Mouse (Mus musculus) gastrocnemius, postnatal 14 days (tissue): Measurements from ENCODE around the gene Top2a. TPM values are rescaled to one million over a fixed set of nuclear protein-coding genes. Genes with fewer than 3 reads are reported as not detected.

Source experiments
- DNase-seq: peaks from one replicate; pipeline ENCODE4 v3.0.0; 2021; ENCODE audit warnings: mixed read lengths
- intact Hi-C: fragments of 180-260 bp; cut with DNase I; formaldehyde crosslinking; loops from one replicate; pipeline ENCODE4 v1.15.1; 2025; ENCODE audit warnings: low total_unique reads
- long read RNA-seq, 2 experiments: library from polyadenylated mRNA; stranded (forward); transcript quantifications; one replicate each; pipeline ENCODE4 v2.0.0; 2021
- total RNA-seq, 2 experiments: library from RNA; stranded (reverse); gene quantifications; 2 replicates each; pipeline ENCODE4 v1.2.3; 2021

The Top2a gene
- 10 to 100 TPM; 13.8 to 16.9 TPM for total RNA-seq
- long read RNA-seq, experiment 1, full-length matches to known transcripts: 2 of 3 reads
- long read RNA-seq, experiment 1, partial matches to known transcripts: 0 of 3 reads
- long read RNA-seq, experiment 1, other reads (novel, unspliced or antisense): 1 of 3 reads
- long read RNA-seq, experiment 2, full-length matches to known transcripts: 2 of 5 reads
- long read RNA-seq, experiment 2, partial matches to known transcripts: 0 of 5 reads
- long read RNA-seq, experiment 2, other reads (novel, unspliced or antisense): 3 of 5 reads

- peak; percentile 59 for DNase-seq
- intact Hi-C loops: no loop called here
These were observed at the start of gene Top2a for GRCm38 (mm10) chr11:99023500-99024467. Gene Top2a (minus strand): TSS chr11:99024189.

- intact Hi-C loops: loop anchor here (5.0 kb wide), 1 partner anchor 39 kb away; no protein-coding TSS in a partner anchor
- no peak for DNase-seq
These were observed 49.8 kb upstream of the Top2a start for GRCm38 (mm10) chr11:99073781-99074180.

- no peak for DNase-seq
- intact Hi-C loops: loop anchor here (5.0 kb wide), 1 partner anchor 40 kb away; no protein-coding TSS in a partner anchor
These were observed 47.9 kb upstream of the Top2a start for GRCm38 (mm10) chr11:99071866-99072265.

- no peak for DNase-seq
- intact Hi-C loops: no loop called here
These were observed 44.5 kb upstream of the Top2a start for GRCm38 (mm10) chr11:99068455-99068854.

- DNase-seq: no peak
- intact Hi-C loops: no loop called here
These were observed 43.6 kb upstream of the Top2a start for GRCm38 (mm10) chr11:99067591-99067990.

- DNase-seq: peak; percentile 84
- intact Hi-C loops: no loop called here
These were observed 42.0 kb upstream of the Top2a start for GRCm38 (mm10) chr11:99065979-99066378.

- intact Hi-C loops: no loop called here
- DNase-seq: no peak
These were observed 41.4 kb upstream of the Top2a start for GRCm38 (mm10) chr11:99065353-99065752.

GRCm38 (mm10) chr11:99063406-99064131 is 39.6 kb upstream of the Top2a start:
- DNase-seq: no peak
- intact Hi-C loops: no loop called here

- DNase-seq: no peak
- intact Hi-C loops: no loop called here
These were observed 38.7 kb upstream of the Top2a start for GRCm38 (mm10) chr11:99062661-99063060.

GRCm38 (mm10) chr11:99060435-99060834 is 36.4 kb upstream of the Top2a start:
- intact Hi-C loops: no loop called here
- DNase-seq: peak; percentile 55

GRCm38 (mm10) chr11:99055571-99056452 is 31.8 kb upstream of the Top2a start:
- peak; percentile 61 for DNase-seq
- intact Hi-C loops: no loop called here

- DNase-seq: peak; percentile 50
These were observed 31.2 kb upstream of the Top2a start for GRCm38 (mm10) chr11:99055143-99055542.

GRCm38 (mm10) chr11:99047643-99048042 is 23.7 kb upstream of the Top2a start:
- DNase-seq: peak; percentile 45
- intact Hi-C loops: no loop called here

More at GRCm38 (mm10) chr11:99055143-99055542, 31.2 kb upstream of the Top2a start:
- intact Hi-C loops: no loop called here

- intact Hi-C loops: no loop called here
- DNase-seq: peak; percentile 86
These were observed 23.1 kb upstream of the Top2a start for GRCm38 (mm10) chr11:99047120-99047519.

- intact Hi-C loops: no loop called here
- DNase-seq: no peak
These were observed 21.3 kb upstream of the Top2a start for GRCm38 (mm10) chr11:99045159-99045889.

- intact Hi-C loops: loop anchor here (5.0 kb wide), 1 partner anchor 78 kb away; no protein-coding TSS in a partner anchor
- no peak for DNase-seq
These were observed 20.3 kb upstream of the Top2a start for GRCm38 (mm10) chr11:99044306-99044705.

GRCm38 (mm10) chr11:99043632-99044031 is 19.6 kb upstream of the Top2a start:
- no peak for DNase-seq
- intact Hi-C loops: loop anchor here (5.0 kb wide), 1 partner anchor 79 kb away; no protein-coding TSS in a partner anchor
